Mouse (Mus musculus) c-Kit-positive CD71-positive TER-119-positive erythroid progenitor cells, embryonic 14.5 days (primary cell): Measurements from ENCODE around the gene Olfr1122.
"Not testable (repeated sequence)": the region's sequence is repeated elsewhere in the genome, so short reads cannot be mapped to it uniquely, and the experiment has no call there.

ENCODE experiments used
- DNase-seq: peaks from one replicate; pipeline ENCODE4 v3.0.0-alpha.2; 2013; ENCODE audit warnings: low spot score

The Olfr1122 gene

DNA sequence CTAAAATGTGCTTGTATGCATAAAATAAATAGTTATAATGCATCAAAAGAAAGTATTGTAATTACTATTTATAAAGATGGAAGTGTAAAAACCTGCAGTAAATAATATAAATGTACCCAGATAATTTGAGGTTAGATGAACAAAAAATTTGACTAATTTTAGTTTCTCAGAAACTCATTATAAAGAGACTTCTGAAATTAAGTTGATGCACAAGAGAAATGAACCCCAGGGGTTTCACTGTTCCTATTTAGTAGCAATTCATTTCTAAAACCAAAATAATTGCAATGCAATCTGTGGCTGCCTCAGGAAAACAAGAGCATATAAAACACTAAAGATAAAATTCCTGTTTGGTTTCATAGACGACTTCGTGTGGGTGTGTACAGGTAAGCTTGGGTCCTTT is at the start of gene Olfr1122:
Gene Olfr1122 (plus strand): TSS at position 301 of the 400 bp plus-strand sequence.
- no peak for DNase-seq

DNA sequence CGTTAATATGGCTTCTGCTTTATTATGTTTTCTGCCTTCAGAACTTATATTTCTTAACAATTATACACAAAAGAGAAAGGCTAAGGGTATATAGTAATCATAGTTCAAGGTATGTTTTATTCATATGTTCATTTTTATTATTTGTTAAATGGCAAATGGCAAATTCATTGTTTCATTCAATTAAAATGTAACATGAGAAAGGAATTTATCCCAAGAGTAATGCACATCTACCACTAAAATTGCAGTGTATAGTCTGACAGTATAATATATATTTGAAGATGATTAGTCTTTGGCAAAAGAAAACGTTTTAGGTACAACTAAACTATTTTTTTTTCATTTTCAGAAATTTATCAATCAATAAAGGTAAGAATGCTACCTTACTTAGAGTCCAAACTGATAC is 31.1 kb upstream of the Olfr1122 start, which contains the start of gene Olfr1120:
Gene Olfr1120 (plus strand): TSS at position 301 of the 400 bp plus-strand sequence.
- DNase-seq: no peak

DNA sequence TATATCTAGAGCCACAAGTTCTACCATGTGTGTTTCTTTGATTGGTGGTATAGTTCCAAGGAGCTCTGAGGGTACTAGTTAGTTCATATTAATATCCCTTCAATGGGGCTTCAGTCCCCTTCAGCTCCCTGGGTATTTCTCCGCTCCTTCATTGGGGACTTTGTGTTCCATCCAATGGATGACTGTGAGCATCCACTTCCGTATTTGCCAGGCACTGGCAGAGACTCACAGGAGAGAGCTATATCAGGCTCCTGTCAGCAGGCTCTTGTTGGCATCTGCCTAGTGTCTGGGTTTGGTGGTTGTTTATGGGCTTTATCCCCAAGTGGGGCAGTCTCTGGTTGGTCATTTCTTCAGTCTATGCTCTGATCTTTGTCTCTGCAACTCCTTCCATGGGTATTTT is 25.5 kb upstream of the Olfr1122 start:
- not testable (repeated sequence) for DNase-seq

DNA sequence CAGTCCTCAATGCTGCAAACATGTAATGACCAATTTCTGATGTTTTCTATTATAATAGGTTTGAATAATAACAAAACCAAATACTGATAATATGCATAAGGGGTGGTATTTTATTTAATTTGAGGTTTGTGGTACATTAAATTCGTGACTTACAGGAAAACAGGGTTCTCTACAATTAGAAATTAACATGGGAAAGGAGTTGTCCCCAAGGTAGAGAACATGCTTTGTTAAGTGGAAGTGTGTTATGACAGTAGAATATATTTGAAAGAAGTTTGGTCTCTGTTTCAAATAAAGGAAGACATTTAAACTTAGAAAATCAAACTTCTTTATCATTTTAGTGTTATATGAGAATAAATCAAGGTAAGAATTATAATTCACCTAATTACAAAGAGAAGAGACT is 16.1 kb upstream of the Olfr1122 start, which contains the start of gene Olfr1121:
Gene Olfr1121 (plus strand): TSS at position 301 of the 400 bp plus-strand sequence.
- no peak for DNase-seq

DNA sequence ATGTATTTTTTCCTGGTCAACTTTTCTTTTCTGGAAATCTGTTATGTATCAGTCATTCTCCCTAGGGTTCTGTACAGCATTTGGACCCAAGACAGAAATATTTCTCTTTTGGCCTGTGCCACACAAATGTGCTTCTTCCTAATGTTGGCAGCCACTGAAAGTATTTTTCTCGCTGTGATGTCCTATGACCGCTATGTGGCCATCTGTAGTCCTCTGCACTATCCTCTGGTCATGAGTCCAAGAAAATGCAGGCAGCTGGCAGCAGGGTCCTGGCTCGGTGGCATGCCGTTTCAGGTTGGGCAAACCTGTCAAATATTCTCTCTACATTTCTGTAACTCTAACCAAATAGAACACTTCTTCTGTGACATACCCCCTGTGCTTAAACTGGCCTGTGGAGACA is 13.9 kb upstream of the Olfr1122 start:
- no peak for DNase-seq

DNA sequence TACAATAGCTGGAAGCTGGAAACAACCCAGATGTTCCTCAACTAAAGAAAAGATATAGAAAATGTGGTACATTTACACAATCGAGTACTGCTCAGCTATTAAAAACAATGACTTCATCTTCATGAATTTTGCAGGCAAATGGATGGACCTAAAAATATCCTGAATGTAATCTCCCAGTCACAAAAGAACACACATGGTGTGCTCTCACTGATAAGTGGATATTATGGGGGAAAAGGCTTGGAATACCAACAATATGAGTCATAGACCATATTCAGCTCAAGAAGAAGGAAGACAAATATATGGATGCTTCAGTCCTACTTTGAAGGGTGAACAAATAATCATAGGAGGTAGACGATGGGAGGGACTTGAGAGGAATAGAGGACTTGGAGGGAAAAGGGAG is 1.7 kb upstream of the Olfr1122 start:
- DNase-seq: no peak

DNA sequence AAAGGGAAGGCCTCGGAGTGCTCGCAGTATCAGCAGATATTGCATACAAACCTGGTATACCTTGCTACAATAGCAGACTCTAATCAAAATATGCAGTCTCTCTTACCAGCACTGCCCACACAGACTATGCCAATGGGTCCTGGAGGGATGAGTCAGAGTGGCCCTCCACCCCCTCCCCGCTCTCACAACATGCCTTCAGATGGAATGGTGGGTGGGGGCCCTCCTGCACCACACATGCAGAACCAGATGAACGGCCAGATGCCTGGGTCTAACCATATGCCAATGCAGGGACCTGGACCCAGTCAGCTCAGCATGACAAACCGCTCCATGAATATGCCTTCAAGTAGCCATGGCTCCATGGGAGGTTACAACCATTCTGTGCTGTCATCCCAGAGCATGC is 8.0 kb downstream of the Olfr1122 start:
- DNase-seq: not testable (repeated sequence)

DNA sequence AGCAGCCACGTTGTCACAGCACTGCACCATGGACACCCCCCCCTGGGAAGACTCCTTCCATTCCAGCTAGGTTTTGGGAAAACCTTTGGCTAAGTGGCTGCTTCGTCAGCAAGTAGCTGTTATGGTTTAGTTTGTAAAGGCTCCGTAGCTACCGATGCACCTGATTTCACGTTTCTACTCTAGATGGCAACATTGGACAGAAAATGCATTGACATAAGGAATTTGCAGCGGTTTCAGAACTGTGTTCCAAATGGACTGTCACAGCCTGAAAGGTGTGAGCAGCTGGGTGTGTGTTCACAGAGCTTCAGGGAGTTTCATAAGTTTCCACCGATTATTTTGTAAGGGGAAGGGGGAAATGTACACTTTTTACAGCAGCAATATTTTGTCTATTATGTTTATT is 9.0 kb downstream of the Olfr1122 start:
- not testable (repeated sequence) for DNase-seq

DNA sequence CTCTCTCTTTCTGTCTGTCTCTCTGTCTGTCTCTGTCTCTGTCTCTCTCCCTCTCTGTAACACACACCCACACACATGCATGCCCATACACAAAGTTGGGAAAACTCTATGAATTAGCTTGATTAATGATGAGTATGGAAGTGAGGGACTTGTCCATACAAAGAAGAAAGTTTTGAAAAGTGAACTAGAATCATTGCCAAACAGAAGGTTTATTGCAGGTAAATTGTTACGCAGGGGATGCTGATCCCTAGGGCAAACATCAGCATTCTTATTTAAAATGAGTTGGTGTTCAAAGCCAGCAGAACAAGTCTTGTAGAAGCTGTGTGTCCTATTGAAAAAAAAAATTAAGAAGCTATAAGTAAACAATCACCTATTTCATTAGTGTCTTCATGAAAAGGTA is 30.7 kb downstream of the Olfr1122 start, which contains the start of gene Olfr1123:
Gene Olfr1123 (plus strand): TSS at position 301 of the 400 bp plus-strand sequence.
- no peak for DNase-seq

DNA sequence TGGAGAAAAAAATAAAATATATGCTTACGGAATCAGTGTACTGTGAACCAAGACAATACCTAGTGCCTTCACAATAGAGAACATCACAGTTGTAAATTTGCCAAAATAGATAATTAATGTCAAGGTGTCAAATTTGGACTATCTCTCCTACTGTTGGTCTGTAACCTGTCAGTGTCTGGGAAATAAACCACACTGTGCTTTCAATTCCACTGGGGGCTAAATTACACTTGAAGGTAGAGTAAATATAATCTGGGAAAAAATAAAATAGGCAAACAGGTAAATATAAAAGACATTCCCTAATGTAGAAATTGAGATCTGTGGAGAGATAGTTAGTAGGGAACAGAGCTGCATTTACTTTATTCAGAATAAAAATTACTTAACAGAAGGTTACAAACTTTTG is 44.3 kb downstream of the Olfr1122 start, which contains the start of gene Olfr1124:
Gene Olfr1124 (plus strand): TSS at position 301 of the 400 bp plus-strand sequence.
- DNase-seq: no peak

DNA sequence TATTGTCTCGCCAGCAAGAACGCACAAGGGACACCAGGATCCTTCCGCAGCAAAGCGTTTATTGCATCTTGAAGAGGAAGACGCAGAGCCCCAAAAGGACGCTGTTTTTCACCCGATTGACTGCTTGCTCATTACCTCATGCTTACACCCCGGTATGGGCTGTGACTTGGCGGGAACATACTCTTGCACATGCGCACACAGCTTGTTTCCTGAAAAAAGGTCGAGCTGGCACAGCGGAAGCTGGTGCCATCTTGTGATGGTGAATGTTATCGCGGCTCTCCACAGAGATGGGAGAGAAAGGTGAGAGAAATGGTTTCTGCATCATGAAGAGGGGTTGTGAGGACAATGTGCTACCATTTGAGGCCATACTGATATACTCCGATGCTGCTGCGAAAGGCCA is 52.1 kb downstream of the Olfr1122 start:
- DNase-seq: no peak
